Mouse (Mus musculus): ENCODE data around the gene Il4i1.

DNA sequence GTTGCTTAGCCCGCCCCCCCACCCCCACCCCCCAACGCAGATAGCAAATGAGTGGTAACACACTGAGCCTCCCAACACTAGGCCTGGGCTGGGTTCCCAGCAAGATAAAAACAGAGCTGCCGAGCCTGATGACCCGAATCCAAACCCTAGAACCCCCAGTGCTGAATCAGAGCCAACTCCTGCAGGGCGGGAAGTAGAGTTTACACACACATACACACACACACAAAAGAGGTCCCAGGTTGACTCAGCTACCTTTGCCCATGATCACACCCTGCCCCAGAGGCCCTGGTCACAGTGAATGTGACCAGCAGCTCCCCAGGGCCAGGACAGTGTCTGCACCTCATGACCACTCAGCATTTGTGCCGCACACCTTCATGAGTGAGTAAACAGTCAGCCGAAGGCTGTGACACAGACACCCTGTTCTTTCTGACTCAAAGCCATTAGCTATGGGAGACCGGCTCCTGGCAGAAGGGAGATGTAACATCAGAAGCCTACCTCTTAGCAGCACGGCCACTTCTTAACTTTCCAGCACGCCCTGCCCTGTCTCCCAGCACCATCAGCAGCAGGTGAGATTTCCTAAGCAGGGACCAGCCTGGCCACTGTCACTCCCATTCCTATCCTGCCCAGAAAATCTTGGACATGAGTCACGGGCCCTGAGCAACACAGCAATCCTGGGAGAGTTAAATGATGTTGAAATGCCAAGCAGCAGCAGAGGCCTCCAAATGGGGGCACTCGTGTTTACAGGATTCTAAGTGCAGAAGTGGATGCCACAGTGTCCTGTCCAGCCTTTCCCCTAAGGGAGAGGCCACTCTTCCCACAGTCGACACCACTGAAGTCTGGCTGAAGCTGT lies 72.3 kb downstream of the Il4i1 start:
- TF ChIP-seq CTCF (IDR thresholded peaks at IDR 0.05) = no peak
- no peak for TF ChIP-seq EP300 (IDR thresholded peaks at IDR 0.05; ENCODE audit: insufficient read depth, low read depth, low read length)
